Mouse (Mus musculus) Muller cell, postnatal 12 days (primary cell): ENCODE measurements at regions not wholly inside any gene's neighbourhood (a gene's known extent, or its start where the extent isn't known, plus 50 kb on each side); places are given as distances from the start of the nearest gene placed in this dataset.

ENCODE experiments used
- DNase-seq: peaks from one replicate; pipeline ENCODE4 v3.0.0-alpha.2; 2015; ENCODE audit errors: inconsistent ontology term

DNA sequence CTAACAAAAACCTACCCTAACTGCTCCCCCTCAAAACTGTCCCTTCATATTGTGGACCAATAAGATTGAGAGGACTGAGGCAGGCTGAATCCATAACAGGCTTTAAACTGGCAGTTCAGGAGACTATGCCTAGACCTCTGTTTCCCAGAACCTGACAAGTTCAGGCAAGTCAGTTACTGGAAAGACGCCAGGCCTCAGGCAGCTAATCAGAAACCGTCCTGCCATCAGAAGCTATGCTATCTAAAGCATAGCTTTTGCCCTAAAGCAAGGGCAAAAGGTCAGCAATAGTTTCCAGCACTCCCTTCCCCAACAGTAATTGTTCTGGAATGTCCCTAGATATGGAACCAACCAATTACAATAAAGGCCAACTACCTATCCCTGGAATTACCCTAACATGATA, 273.0 kb downstream of the Bche start:
- DNase-seq: no peak

GRCm38 (mm10) chr3:73434331-73434730, 273.9 kb downstream of the Bche start:
- DNase-seq: no peak

GRCm38 (mm10) chr3:73409929-73410522, 298.2 kb downstream of the Bche start:
- peak; percentile 72 for DNase-seq

DNA sequence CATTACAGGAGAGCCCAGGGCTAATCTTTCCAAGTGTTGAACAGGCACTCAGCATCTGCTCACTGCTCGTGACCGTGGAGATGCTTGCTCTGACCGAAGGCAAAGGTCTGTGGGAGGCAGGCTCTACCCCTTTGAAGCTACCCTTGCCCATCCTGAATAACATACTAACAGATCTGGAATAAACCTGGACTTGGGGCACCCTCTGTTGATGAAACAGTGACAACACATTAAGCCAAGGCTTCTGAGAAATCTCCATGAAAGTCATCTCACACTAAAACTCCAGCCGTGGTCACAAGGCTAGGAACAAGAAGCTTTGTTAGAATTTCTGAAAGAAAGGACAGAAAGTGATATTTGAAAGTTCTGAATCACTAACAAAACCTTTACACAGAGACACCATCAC, 306.8 kb downstream of the Bche start:
- no peak for DNase-seq

- DNase-seq: no peak
Observed at GRCm38 (mm10) chr3:73395808-73396207, 312.4 kb downstream of the Bche start.

- no peak for DNase-seq
Observed at GRCm38 (mm10) chr3:73389722-73390651, 318.2 kb downstream of the Bche start.

GRCm38 (mm10) chr3:73354861-73355496, 297.4 kb upstream of the Slitrk3 start:
- DNase-seq: no peak

- DNase-seq: peak; percentile 57
Observed at GRCm38 (mm10) chr3:73343199-73343598, 285.6 kb upstream of the Slitrk3 start.

GRCm38 (mm10) chr3:73339730-73340129, 282.1 kb upstream of the Slitrk3 start:
- DNase-seq: no peak

DNA sequence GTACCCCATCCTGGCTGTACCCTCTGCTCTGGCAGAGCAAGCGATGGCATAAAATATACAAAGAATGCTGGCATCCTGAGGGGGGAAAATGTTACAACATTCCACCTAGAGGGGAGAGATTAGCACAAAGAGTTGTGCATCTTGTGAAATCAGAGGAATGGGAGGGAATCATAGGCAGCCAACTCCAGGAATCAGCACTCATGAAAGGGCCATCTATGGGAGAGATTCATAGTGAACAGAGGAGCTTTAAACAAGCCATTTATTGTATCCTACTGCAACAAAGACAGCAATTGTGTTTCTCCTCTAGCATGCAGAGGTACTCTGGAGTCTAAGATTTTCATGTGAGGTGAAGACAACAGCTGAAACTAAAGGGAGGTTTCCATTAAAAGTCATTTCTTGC, 265.6 kb upstream of the Slitrk3 start:
- DNase-seq: peak; percentile 53
